Mouse (Mus musculus) kidney, adult 8-10 months (tissue): ENCODE measurements around the gene Gm10642.
A peak's percentile ranks its signal among the peaks of the same experiment; 100 is the strongest.

Experiments
- DNase-seq, 2 experiments: peaks; one replicate each; pipeline ENCODE4 v3.0.0; 2022

Gm10642 gene

GRCm38 (mm10) chr9:70673656-70674055, 17.6 kb downstream of the Gm10642 start:
- DNase-seq: no peak

GRCm38 (mm10) chr9:70675117-70675516, 19.1 kb downstream of the Gm10642 start:
- no peak for DNase-seq

GRCm38 (mm10) chr9:70675961-70676360, 19.9 kb downstream of the Gm10642 start:
- no peak for DNase-seq

GRCm38 (mm10) chr9:70678682-70679131, 22.7 kb downstream of the Gm10642 start, which contains the start of gene Adam10:
Adam10 (plus strand) TSS chr9:70678997.
- peak; percentile 98 to 99 for DNase-seq

GRCm38 (mm10) chr9:70679132-70680091, 23.4 kb downstream of the Gm10642 start:
- peak; percentile 27 to 31 for DNase-seq

GRCm38 (mm10) chr9:70682202-70682601, 26.2 kb downstream of the Gm10642 start:
- DNase-seq: no peak

GRCm38 (mm10) chr9:70688301-70688968, 32.4 kb downstream of the Gm10642 start:
- no peak for DNase-seq

- DNase-seq: no peak
Measured at GRCm38 (mm10) chr9:70689926-70690325, 33.9 kb downstream of the Gm10642 start.

- no peak for DNase-seq
Measured at GRCm38 (mm10) chr9:70690579-70690978, 34.5 kb downstream of the Gm10642 start.

GRCm38 (mm10) chr9:70691772-70692693, 36.0 kb downstream of the Gm10642 start:
- DNase-seq: no peak

GRCm38 (mm10) chr9:70695723-70696122, 39.7 kb downstream of the Gm10642 start:
- no peak for DNase-seq

- DNase-seq: no peak
Measured at GRCm38 (mm10) chr9:70698090-70698489, 42.0 kb downstream of the Gm10642 start.

GRCm38 (mm10) chr9:70703597-70704203, 47.6 kb downstream of the Gm10642 start:
- no peak for DNase-seq

GRCm38 (mm10) chr9:70706444-70706843, 50.4 kb downstream of the Gm10642 start:
- DNase-seq: no peak
